Mouse (Mus musculus) cortical plate, adult 2 months (tissue): ENCODE data around the gene Arpp21. TPM values are rescaled to one million over a fixed set of nuclear protein-coding genes. Genes with fewer than 3 reads are reported as not detected.

ENCODE experiments used
- H3K27ac ChIP-seq: fragments of 200-500 bp; 2 replicates; pipeline ENCODE4 v1.5.1; 2012; ENCODE audit warnings: low read length, control low read depth, inconsistent platforms; ENCODE audit not compliant: insufficient read depth
- H3K4me1 ChIP-seq: fragments of 200-500 bp; 2 replicates; pipeline ENCODE4 v1.6.1; 2011; ENCODE audit warnings: low read length; ENCODE audit not compliant: control insufficient read depth, insufficient read depth
- H3K4me3 ChIP-seq: fragments of 200-500 bp; 2 replicates; pipeline ENCODE4 v1.5.1; 2011; ENCODE audit warnings: mild to moderate bottlenecking, low read length, control low read depth; ENCODE audit not compliant: insufficient read depth
- CTCF ChIP-seq: fragments of 200-500 bp; IDR thresholded peaks from 2 replicates; pipeline ENCODE4 v1.5.1; 2011; ENCODE audit warnings: mild to moderate bottlenecking, control low read depth, low read length; ENCODE audit not compliant: insufficient read depth; ENCODE audit errors: extremely low read depth
- POLR2A ChIP-seq: fragments of 200-500 bp; IDR thresholded peaks from 2 replicates; pipeline ENCODE4 v1.6.1; 2011; ENCODE audit warnings: mild to moderate bottlenecking, low read length, control low read depth; ENCODE audit not compliant: insufficient read depth; ENCODE audit errors: extremely low read depth
- polyA plus RNA-seq: library from polyadenylated mRNA; depleted of rRNA; stranded (reverse); fragments of >200 nt; gene quantifications from 2 replicates; pipeline ENCODE4 v1.2.3, GENCODE M21; 2012

Gene Arpp21
- polyA plus RNA-seq, 1 experiment, result 601 TPM

DNA sequence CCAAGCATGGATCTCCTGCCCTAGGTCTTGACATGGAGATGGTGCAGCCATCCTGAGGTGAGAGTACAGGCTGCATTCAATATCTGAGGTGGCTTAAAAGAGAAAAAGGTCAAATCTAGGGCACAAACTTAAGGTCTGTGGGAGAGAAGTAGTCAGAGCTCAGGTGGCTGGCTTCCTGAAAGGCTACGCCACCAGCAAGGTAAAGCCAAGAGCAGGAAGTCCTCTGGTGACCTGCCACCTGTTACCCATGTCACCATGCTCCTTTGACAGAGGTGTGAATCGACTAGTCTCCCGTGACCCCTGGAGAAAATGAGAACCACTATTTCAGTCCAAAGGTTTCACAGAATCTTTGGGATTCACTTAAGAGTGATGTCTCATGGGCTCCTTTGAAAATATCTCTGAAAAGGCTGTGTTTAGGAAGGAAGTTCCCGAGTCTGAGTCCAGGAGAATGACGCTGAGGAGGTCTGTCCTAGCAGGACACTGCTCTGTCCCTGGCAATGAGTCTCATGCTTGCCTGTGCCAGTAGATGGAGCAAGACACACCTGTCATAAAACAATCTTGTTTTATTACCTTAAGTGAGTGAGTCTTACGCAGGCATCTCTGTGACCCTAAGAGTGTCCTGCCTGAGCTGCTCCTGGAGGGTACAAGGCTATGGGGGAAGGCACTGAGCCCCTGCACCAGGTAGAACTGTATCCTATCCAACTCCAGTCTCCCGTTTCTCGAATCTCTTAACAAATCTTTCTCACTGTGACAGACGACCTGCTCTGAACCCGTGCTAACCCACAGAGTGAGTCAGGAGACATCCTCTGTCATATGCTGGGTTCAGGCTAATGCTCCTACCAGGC lies 22.1 kb downstream of the Arpp21 start:
- Histone ChIP-seq H3K4me1 (peaks cover 17% of the 10 kb centered on the region), H3K27ac (no peak overlapping the region), H3K4me3 (no peak overlapping the region)
- peak; percentile 7; the same call in 1 of the 2 replicates for TF ChIP-seq POLR2A
- TF ChIP-seq CTCF, result peak; percentile 33; the same call in 1 of the 2 replicates

GRCm38 (mm10) chr9:112209803-112210202 lies 25.9 kb downstream of the Arpp21 start:
- no peak overlapping the region for H3K4me3 ChIP-seq
- H3K27ac ChIP-seq, result no peak overlapping the region
- no peak for TF ChIP-seq POLR2A
- TF ChIP-seq CTCF, result no peak
- peaks cover 16% of the 10 kb centered on the region for H3K4me1 ChIP-seq

DNA sequence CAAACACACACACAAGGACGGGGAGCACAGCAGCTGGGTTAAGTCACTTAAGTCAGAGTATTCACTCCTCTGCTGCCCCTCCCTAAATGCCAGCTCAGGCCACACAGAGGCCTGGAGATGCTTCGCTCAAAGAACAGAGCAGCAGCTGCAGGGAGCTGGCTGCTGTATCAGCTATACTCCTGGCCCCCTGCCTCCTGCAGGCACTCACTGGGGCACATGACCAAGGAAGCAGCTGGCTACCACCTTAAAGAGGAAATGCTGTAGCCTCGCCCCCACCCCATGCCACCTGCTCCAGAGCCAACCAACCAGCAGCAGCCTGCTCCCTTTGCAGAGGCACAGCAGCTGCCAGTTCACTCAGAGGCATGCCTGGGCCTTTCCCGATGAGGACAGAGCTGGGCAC lies 28.0 kb downstream of the Arpp21 start:
- no peak overlapping the region for H3K4me3 ChIP-seq
- TF ChIP-seq CTCF (no peak), POLR2A (0 out of 2 replicates have a peak, but pooled peaks have one; percentile 42)
- no peak overlapping the region for H3K27ac ChIP-seq
- H3K4me1 ChIP-seq, result peaks cover 11% of the 10 kb centered on the region

- no peak for TF ChIP-seq CTCF
- TF ChIP-seq POLR2A, result no peak
- no peak overlapping the region for H3K27ac ChIP-seq
- H3K4me3 ChIP-seq, result no peak overlapping the region
- H3K4me1 ChIP-seq, result peaks cover 8% of the 10 kb centered on the region
Observed at GRCm38 (mm10) chr9:112198296-112198695, 37.4 kb downstream of the Arpp21 start.

- Histone ChIP-seq H3K4me1 (peaks cover 7% of the 10 kb centered on the region), H3K4me3 (no peak overlapping the region), H3K27ac (peak overlapping the region; percentile 76; the same call in 1 of the 2 replicates)
- no peak for TF ChIP-seq POLR2A
- TF ChIP-seq CTCF, result no peak
Observed at GRCm38 (mm10) chr9:112194049-112194448, 41.7 kb downstream of the Arpp21 start.

- no peak overlapping the region for H3K4me3 ChIP-seq
- TF ChIP-seq POLR2A (no peak), CTCF (no peak)
- peaks cover 4% of the 10 kb centered on the region for H3K4me1 ChIP-seq
- no peak overlapping the region for H3K27ac ChIP-seq
Observed at GRCm38 (mm10) chr9:112189394-112189793, 46.3 kb downstream of the Arpp21 start.

DNA sequence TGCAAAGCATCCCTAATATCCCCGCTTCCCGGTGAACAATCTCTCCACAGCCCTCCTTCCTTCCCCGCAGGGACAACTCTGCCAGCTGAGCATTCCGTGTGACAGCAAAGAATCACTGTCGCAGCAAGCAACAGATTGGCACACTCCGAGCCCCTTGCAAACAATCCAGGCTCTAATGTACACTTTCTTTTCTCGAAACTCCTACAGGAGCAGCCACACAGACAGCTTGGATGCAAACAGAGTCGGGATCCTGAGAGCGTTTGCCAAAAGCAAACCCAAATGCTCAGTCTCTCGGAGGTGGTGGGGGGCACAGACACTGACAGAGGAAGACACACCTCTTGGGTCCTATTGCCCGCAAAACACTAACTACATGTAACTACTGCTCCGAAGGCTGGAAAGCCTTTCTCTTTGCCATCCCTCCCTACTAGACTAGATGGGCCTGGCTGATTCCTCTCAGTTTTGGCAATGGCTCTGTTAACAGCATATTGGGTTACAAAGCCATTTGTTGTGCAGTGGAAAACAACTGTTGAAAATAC lies 47.3 kb downstream of the Arpp21 start:
- peaks cover 2% of the 10 kb centered on the region for H3K4me1 ChIP-seq
- TF ChIP-seq CTCF (no peak), POLR2A (no peak; the same call in 1 of the 2 replicates)
- peak overlapping the region; percentile 1; the same call in 1 of the 2 replicates for H3K27ac ChIP-seq
- peak overlapping the region; percentile 10 for H3K4me3 ChIP-seq

- peak; percentile 93 for TF ChIP-seq POLR2A
- no peak for TF ChIP-seq CTCF
- H3K4me1 ChIP-seq, result peaks cover 2% of the 10 kb centered on the region
- peak overlapping the region; percentile 33 for H3K4me3 ChIP-seq
- peak overlapping the region; percentile 88 for H3K27ac ChIP-seq
Observed at GRCm38 (mm10) chr9:112187667-112188066, 48.1 kb downstream of the Arpp21 start.

- peak overlapping the region; percentile 88 for H3K27ac ChIP-seq
- peaks cover 2% of the 10 kb centered on the region for H3K4me1 ChIP-seq
- peak overlapping the region; percentile 33 for H3K4me3 ChIP-seq
- TF ChIP-seq POLR2A, result 0 out of 2 replicates have a peak, but pooled peaks have one; percentile 28
- no peak for TF ChIP-seq CTCF
Observed at GRCm38 (mm10) chr9:112186336-112187305, 49.1 kb downstream of the Arpp21 start.
